Mouse (Mus musculus): ENCODE results near the gene Rragd.

Rragd gene

GRCm38 (mm10) chr4:33052650-33053049 is 69.8 kb downstream of the Rragd start:
- DNase-seq: no peak

- DNase-seq: no peak
Measured at GRCm38 (mm10) chr4:33054426-33054825, 71.6 kb downstream of the Rragd start.

- no peak for DNase-seq
Measured at GRCm38 (mm10) chr4:33056317-33056716, 73.5 kb downstream of the Rragd start.

- DNase-seq: peak; percentile 38
Measured at GRCm38 (mm10) chr4:33057890-33058687, 75.3 kb downstream of the Rragd start.

GRCm38 (mm10) chr4:33061158-33061557 is 78.3 kb downstream of the Rragd start:
- no peak for DNase-seq

DNA sequence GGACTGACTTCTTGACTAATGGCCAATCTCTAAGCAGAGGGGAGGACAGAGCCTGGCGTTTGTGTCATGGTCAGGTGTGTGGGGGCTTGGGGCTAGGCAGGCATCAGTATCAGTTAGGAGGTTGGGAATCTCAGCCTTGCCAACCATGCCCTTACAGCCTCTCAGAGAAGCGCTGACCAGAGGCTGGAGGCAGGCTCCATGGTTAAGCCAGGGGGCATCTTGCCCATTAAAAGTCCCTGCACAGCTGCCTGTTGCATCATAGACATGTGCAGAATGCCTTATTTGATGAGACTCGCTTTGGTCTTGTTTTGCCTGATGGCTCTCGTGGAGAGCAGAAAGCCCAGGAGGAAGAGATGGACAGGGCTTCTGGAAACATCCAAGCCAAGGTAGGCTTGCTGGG is 80.1 kb downstream of the Rragd start, which contains the start of gene Gabrr2:
Gabrr2 (plus strand) TSS at position 19 of the 400 bp plus-strand sequence.
- no peak for DNase-seq

DNA sequence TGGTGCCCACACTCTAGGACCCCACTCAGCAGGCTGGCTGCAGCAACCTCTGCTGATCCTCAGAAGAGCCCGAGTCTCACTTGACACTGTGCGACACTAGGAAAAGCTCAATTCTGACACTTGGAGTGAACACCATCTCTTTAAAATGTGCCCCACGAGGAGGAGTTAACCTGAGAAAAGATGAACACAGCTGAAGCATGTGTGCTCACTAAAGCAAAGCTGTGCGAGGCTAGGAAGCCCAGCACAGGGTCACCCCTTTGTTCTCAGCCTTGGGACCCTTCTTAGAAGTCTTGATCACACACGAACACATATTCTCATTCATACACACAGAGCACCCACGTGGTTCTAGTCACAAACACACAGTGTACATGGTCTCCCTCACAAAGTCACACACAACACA is 82.1 kb downstream of the Rragd start:
- no peak for DNase-seq

- DNase-seq: no peak
Measured at GRCm38 (mm10) chr4:33066223-33066960, 83.6 kb downstream of the Rragd start.

DNA sequence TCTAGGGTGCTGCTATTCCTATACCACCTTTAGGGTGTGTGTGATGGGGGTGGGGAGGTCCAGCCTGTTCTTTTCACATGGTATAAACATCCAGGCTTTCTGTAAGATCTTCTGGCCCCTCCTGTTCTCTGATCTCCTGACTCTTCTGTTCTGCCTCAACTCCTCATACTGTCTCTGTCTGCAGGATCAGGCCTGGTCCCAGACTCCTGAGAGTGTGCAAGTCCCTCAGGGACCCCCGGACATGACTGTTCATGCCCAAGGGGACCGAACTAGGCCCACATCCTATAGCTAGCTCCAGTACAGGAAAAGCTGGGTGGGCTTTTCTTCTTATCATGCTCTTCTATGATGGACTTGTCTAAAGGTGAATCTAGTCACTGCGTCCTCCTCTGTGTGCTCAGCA is 84.5 kb downstream of the Rragd start:
- DNase-seq: no peak

GRCm38 (mm10) chr4:33067826-33068225 is 85.0 kb downstream of the Rragd start:
- no peak for DNase-seq

GRCm38 (mm10) chr4:33068894-33069293 is 86.1 kb downstream of the Rragd start:
- peak; percentile 33 for DNase-seq

DNA sequence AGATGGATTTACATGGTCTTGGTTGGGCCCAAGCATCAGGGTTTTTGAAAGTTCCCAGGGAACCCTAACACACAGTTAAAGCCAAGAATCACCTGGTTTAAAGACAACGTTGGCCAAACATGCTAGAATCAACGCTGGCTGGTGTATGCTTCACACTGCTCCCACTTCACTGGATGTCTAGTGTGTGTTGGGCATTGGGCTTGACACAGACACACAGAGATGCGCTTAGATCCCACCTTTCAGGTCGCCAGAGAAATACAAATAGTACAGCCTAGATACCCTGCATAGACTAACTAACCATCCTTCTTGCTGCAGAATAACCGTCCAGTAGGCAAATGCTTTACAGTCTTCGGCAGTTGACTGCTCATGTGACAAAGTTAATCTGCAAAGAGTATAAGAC is 87.5 kb downstream of the Rragd start:
- DNase-seq: no peak

GRCm38 (mm10) chr4:33071337-33071736 is 88.5 kb downstream of the Rragd start:
- no peak for DNase-seq
